Comparison of ENCODE assay signal across 17 mouse cellular contexts in genomic region chr3:68516393-68517081, GRCm38 (mm10).
DNase-seq lines count a peak whose midpoint lies in the region; ATAC-seq and TF ChIP-seq lines count a peak whose summit lies in the region.
"Had no signal": no experiment of that assay in that cellular context is flagged by ENCODE, and none has a peak within 500 bp of the region (broad histone marks: within the 10 kb centered on the region; RNA-seq: fewer than 3 reads in every experiment).

No protein-coding gene starts in this region.

- DNase-seq in cerebellum, postnatal 14 days = peak; percentile 23 to 30
- DNase-seq in cerebellum, postnatal 36 days = no peak
- peak; percentile 2 for DNase-seq in kidney, adult 18-20 months
- no peak for DNase-seq in kidney, postnatal 10 days
- DNase-seq in right cerebral cortex, adult 18-20 months = peak; percentile 81
- DNase-seq in right cerebral cortex, postnatal 25 days = no peak
- DNase-seq in stomach, postnatal 0 days (ENCODE audit: low spot score) = no peak
- DNase-seq: cerebellum, adult 9-10 months; gastrocnemius, postnatal 36 days; spleen, adult 18-20 months; thymus, postnatal 36 days had no signal

- H3K4me2 ChIP-seq in stomach, postnatal 0 days (replicated peaks; ENCODE audit: low read depth) = no peak overlapping the region
- H3K4me2 ChIP-seq: embryonic facial prominence, embryonic 12.5 days; forebrain, embryonic 12.5 days; hindbrain, embryonic 15.5 days had no signal

- TF ChIP-seq CTCF in stomach, postnatal 0 days (IDR thresholded peaks at IDR 0.05; ENCODE audit: low read depth) = no peak

- WGBS in stomach, postnatal 0 days = 66% methylated on average over 12 of the region's 12 CpGs

- H3K4me1 ChIP-seq in stomach, postnatal 0 days (replicated peaks; ENCODE audit: control insufficient read depth, insufficient read depth) = no peaks in the 10 kb centered on the region
- H3K4me1 ChIP-seq: embryonic facial prominence, embryonic 12.5 days had no signal

- TF ChIP-seq EP300 in stomach, postnatal 0 days (optimal IDR thresholded peaks at IDR 0.05) = no peak

- no peak overlapping the region for H3K9ac ChIP-seq in stomach, postnatal 0 days (ENCODE audit: low read length)
- H3K9ac ChIP-seq: embryonic facial prominence, embryonic 12.5 days; forebrain, embryonic 12.5 days; hindbrain, embryonic 15.5 days; liver, embryonic 14.5 days had no signal

- 0 out of 2 replicates have a peak, but pooled peaks have one; percentile 29 for ATAC-seq in stomach, postnatal 0 days (ENCODE audit: low FRiP score, low TSS enrichment)
- ATAC-seq in granulocyte monocyte progenitor cell, adult 5-6 weeks (replicated peaks; ENCODE audit: poor library complexity, severe bottlenecking) = no peak

- no peaks in the 10 kb centered on the region for H3K36me3 ChIP-seq in stomach, postnatal 0 days (ENCODE audit: control insufficient read depth, insufficient read depth, low read length)
- H3K36me3 ChIP-seq: embryonic facial prominence, embryonic 12.5 days; forebrain, embryonic 12.5 days; hindbrain, embryonic 15.5 days had no signal

- no peaks in the 10 kb centered on the region for H3K27me3 ChIP-seq in stomach, postnatal 0 days (ENCODE audit: control insufficient read depth, insufficient read depth, low read length)
- H3K27me3 ChIP-seq: embryonic facial prominence, embryonic 12.5 days; forebrain, embryonic 12.5 days; hindbrain, embryonic 15.5 days; megakaryocyte, embryonic 14.5 days had no signal

- H3K27ac ChIP-seq in stomach, postnatal 0 days (replicated peaks) = no peak overlapping the region
- H3K27ac ChIP-seq: embryonic facial prominence, embryonic 12.5 days; forebrain, embryonic 12.5 days; hindbrain, embryonic 15.5 days; liver, embryonic 14.5 days had no signal

- no peak overlapping the region for H3K4me3 ChIP-seq in stomach, postnatal 0 days (ENCODE audit: low read depth, low read length)
- H3K4me3 ChIP-seq: embryonic facial prominence, embryonic 12.5 days; forebrain, embryonic 12.5 days; hindbrain, embryonic 15.5 days; megakaryocyte, embryonic 14.5 days had no signal

- H3K9me3 ChIP-seq in stomach, postnatal 0 days (ENCODE audit: control insufficient read depth, low read length) = no peaks in the 10 kb centered on the region
- H3K9me3 ChIP-seq: embryonic facial prominence, embryonic 12.5 days; forebrain, embryonic 12.5 days; hindbrain, embryonic 15.5 days; megakaryocyte, embryonic 14.5 days had no signal

Comparison
In these comparisons a context has a peak if more than half of its experiments do, and no peak if none do; other contexts are left out.
1. DNase-seq: peak in cerebellum, postnatal 14 days (2 of 2), kidney, adult 18-20 months (single experiment) and right cerebral cortex, adult 18-20 months (single experiment); none in cerebellum, postnatal 36 days (0 of 2), kidney, postnatal 10 days (single experiment), right cerebral cortex, postnatal 25 days (single experiment) and stomach, postnatal 0 days (single experiment).